Mouse (Mus musculus) adrenal gland (tissue): Measurements from ENCODE around the gene Pakap.

Source experiments
- intact Hi-C: fragments of 180-260 bp; cut with DNase I; formaldehyde crosslinking; loops from one replicate; pipeline ENCODE4 v1.15.1; 2025

Pakap gene

GRCm38 (mm10) chr4:57703574-57704470 lies 135.8 kb downstream of the Pakap start:
- intact Hi-C loops, result no loop called here

GRCm38 (mm10) chr4:57704575-57704974 lies 136.6 kb downstream of the Pakap start:
- intact Hi-C loops, result no loop called here

GRCm38 (mm10) chr4:57715849-57716248 lies 147.9 kb downstream of the Pakap start:
- intact Hi-C loops, result no loop called here

GRCm38 (mm10) chr4:57716735-57717134 lies 148.8 kb downstream of the Pakap start:
- intact Hi-C loops, result no loop called here

GRCm38 (mm10) chr4:57717354-57717753 lies 149.4 kb downstream of the Pakap start, which contains the start of gene Akap2:
Gene Akap2 (plus strand): TSS chr4:57717657.
- intact Hi-C loops, result no loop called here

GRCm38 (mm10) chr4:57719370-57719769 lies 151.4 kb downstream of the Pakap start:
- intact Hi-C loops, result no loop called here

GRCm38 (mm10) chr4:57720869-57721361 lies 152.9 kb downstream of the Pakap start:
- intact Hi-C loops, result no loop called here

- intact Hi-C loops, result no loop called here
Measured at GRCm38 (mm10) chr4:57722296-57722695, 154.3 kb downstream of the Pakap start.

- intact Hi-C loops, result no loop called here
Measured at GRCm38 (mm10) chr4:57723659-57724058, 155.7 kb downstream of the Pakap start.

GRCm38 (mm10) chr4:57725569-57725968 lies 157.6 kb downstream of the Pakap start:
- intact Hi-C loops, result no loop called here

GRCm38 (mm10) chr4:57728611-57729183 lies 160.7 kb downstream of the Pakap start:
- intact Hi-C loops, result no loop called here

- intact Hi-C loops, result no loop called here
Measured at GRCm38 (mm10) chr4:57730047-57730446, 162.1 kb downstream of the Pakap start.

GRCm38 (mm10) chr4:57730801-57731598 lies 163.0 kb downstream of the Pakap start:
- intact Hi-C loops, result no loop called here

- intact Hi-C loops, result no loop called here
Measured at GRCm38 (mm10) chr4:57732351-57732750, 164.4 kb downstream of the Pakap start.

- intact Hi-C loops, result no loop called here
Measured at GRCm38 (mm10) chr4:57733445-57733844, 165.5 kb downstream of the Pakap start.

GRCm38 (mm10) chr4:57735426-57735825 lies 167.4 kb downstream of the Pakap start:
- intact Hi-C loops, result no loop called here

- intact Hi-C loops, result no loop called here
Measured at GRCm38 (mm10) chr4:57738856-57739552, 171.0 kb downstream of the Pakap start.

- intact Hi-C loops, result no loop called here
Measured at GRCm38 (mm10) chr4:57743325-57743929, 175.4 kb downstream of the Pakap start.

- intact Hi-C loops, result no loop called here
Measured at GRCm38 (mm10) chr4:57750651-57751050, 182.7 kb downstream of the Pakap start.

GRCm38 (mm10) chr4:57751054-57751453 lies 183.1 kb downstream of the Pakap start:
- intact Hi-C loops, result no loop called here

GRCm38 (mm10) chr4:57751566-57751965 lies 183.6 kb downstream of the Pakap start:
- intact Hi-C loops, result no loop called here
